Mouse (Mus musculus): ENCODE measurements around the gene Rnf44. TPM values are rescaled to one million over a fixed set of nuclear protein-coding genes. Genes with fewer than 3 reads are reported as not detected.

The Rnf44 gene
- polyA plus RNA-seq, 1 experiment, result 262 TPM

GRCm38 (mm10) chr13:54661358-54661757 is 32.3 kb downstream of the Rnf44 start:
- 95% methylated on average over 12 of the region's 12 CpGs for WGBS
- DNase-seq (ENCODE audit: low read depth in 1 of 2, low spot score in 2 of 2), result no peak
- H3K4me3 ChIP-seq (ENCODE audit: extremely low read depth, insufficient read depth, insufficient read length), result no peak overlapping the region

GRCm38 (mm10) chr13:54660877-54661276 is 32.8 kb downstream of the Rnf44 start:
- Histone ChIP-seq H3K27ac (ENCODE audit: insufficient read depth, low read length) (no peak overlapping the region), H3K4me3 (ENCODE audit: extremely low read depth, insufficient read depth, insufficient read length) (no peak overlapping the region), H3K36me3 (ENCODE audit: control insufficient read depth, insufficient read depth, low read length) (peaks cover 33% of the 10 kb centered on the region), H3K27me3 (ENCODE audit: control insufficient read depth, insufficient read depth, low read length) (no peaks in the 10 kb centered on the region), H3K4me1 (ENCODE audit: control insufficient read depth, insufficient read depth, insufficient read length) (no peaks in the 10 kb centered on the region)
- TF ChIP-seq POLR2A (IDR thresholded peaks at IDR 0.05; ENCODE audit: low read depth, low read length) (no peak), CTCF (IDR thresholded peaks at IDR 0.05; ENCODE audit: extremely low read depth, insufficient read depth, insufficient read length, insufficient replicate concordance) (no peak)
- 88% methylated on average over 5 of the region's 5 CpGs for WGBS
- DNase-seq (ENCODE audit: low read depth in 1 of 2, low spot score in 2 of 2), result no peak

More at GRCm38 (mm10) chr13:54661358-54661757, 32.3 kb downstream of the Rnf44 start:
- no peaks in the 10 kb centered on the region for H3K27me3 ChIP-seq (ENCODE audit: control insufficient read depth, insufficient read depth, low read length)
- TF ChIP-seq POLR2A (IDR thresholded peaks at IDR 0.05; ENCODE audit: low read depth, low read length) (no peak), CTCF (IDR thresholded peaks at IDR 0.05; ENCODE audit: extremely low read depth, insufficient read depth, insufficient read length, insufficient replicate concordance) (no peak)
- peaks cover 29% of the 10 kb centered on the region for H3K36me3 ChIP-seq (ENCODE audit: control insufficient read depth, insufficient read depth, low read length)
- H3K4me1 ChIP-seq (ENCODE audit: control insufficient read depth, insufficient read depth, insufficient read length), result no peaks in the 10 kb centered on the region
- H3K27ac ChIP-seq (ENCODE audit: insufficient read depth, low read length), result no peak overlapping the region

- no peaks in the 10 kb centered on the region for H3K27me3 ChIP-seq (ENCODE audit: control insufficient read depth, insufficient read depth, low read length)
- no peaks in the 10 kb centered on the region for H3K4me1 ChIP-seq (ENCODE audit: control insufficient read depth, insufficient read depth, insufficient read length)
- H3K27ac ChIP-seq (ENCODE audit: insufficient read depth, low read length), result no peak overlapping the region
- no peak overlapping the region for H3K4me3 ChIP-seq (ENCODE audit: extremely low read depth, insufficient read depth, insufficient read length)
- WGBS, result 98% methylated on average over 3 of the region's 3 CpGs
- H3K36me3 ChIP-seq (ENCODE audit: control insufficient read depth, insufficient read depth, low read length), result peaks cover 56% of the 10 kb centered on the region
- TF ChIP-seq CTCF (IDR thresholded peaks at IDR 0.05; ENCODE audit: extremely low read depth, insufficient read depth, insufficient read length, insufficient replicate concordance) (no peak), POLR2A (IDR thresholded peaks at IDR 0.05; ENCODE audit: low read depth, low read length) (no peak)
- DNase-seq (ENCODE audit: low read depth in 1 of 2, low spot score in 2 of 2), result no peak
Observed at GRCm38 (mm10) chr13:54650461-54650860, 43.2 kb downstream of the Rnf44 start.

GRCm38 (mm10) chr13:54635011-54635410 is 58.7 kb downstream of the Rnf44 start:
- TF ChIP-seq POLR2A (IDR thresholded peaks at IDR 0.05; ENCODE audit: low read depth, low read length) (no peak), CTCF (IDR thresholded peaks at IDR 0.05; ENCODE audit: extremely low read depth, insufficient read depth, insufficient read length, insufficient replicate concordance) (no peak)
- Histone ChIP-seq H3K4me1 (ENCODE audit: control insufficient read depth, insufficient read depth, insufficient read length) (no peaks in the 10 kb centered on the region), H3K36me3 (ENCODE audit: control insufficient read depth, insufficient read depth, low read length) (peaks cover 13% of the 10 kb centered on the region; the same call in 1 of the 2 replicates), H3K27me3 (ENCODE audit: control insufficient read depth, insufficient read depth, low read length) (no peaks in the 10 kb centered on the region), H3K27ac (ENCODE audit: insufficient read depth, low read length) (no peak overlapping the region), H3K4me3 (ENCODE audit: extremely low read depth, insufficient read depth, insufficient read length) (no peak overlapping the region)
- WGBS, result 99% methylated on average over 3 of the region's 3 CpGs
- DNase-seq (ENCODE audit: low read depth in 1 of 2, low spot score in 2 of 2), result no peak

- H3K4me3 ChIP-seq (ENCODE audit: extremely low read depth, insufficient read depth, insufficient read length), result no peak overlapping the region
- no peaks in the 10 kb centered on the region for H3K27me3 ChIP-seq (ENCODE audit: control insufficient read depth, insufficient read depth, low read length)
- H3K36me3 ChIP-seq (ENCODE audit: control insufficient read depth, insufficient read depth, low read length), result peaks cover 1% of the 10 kb centered on the region; the same call in 1 of the 2 replicates
- TF ChIP-seq CTCF (IDR thresholded peaks at IDR 0.05; ENCODE audit: extremely low read depth, insufficient read depth, insufficient read length, insufficient replicate concordance), result no peak
- no peak for TF ChIP-seq POLR2A (IDR thresholded peaks at IDR 0.05; ENCODE audit: low read depth, low read length)
- DNase-seq (ENCODE audit: low read depth in 1 of 2, low spot score in 2 of 2), result no peak
- WGBS, result 91% methylated on average over 3 of the region's 3 CpGs
- H3K27ac ChIP-seq (ENCODE audit: insufficient read depth, low read length), result no peak overlapping the region
- no peaks in the 10 kb centered on the region for H3K4me1 ChIP-seq (ENCODE audit: control insufficient read depth, insufficient read depth, insufficient read length)
Observed at GRCm38 (mm10) chr13:54632731-54633277, 60.9 kb downstream of the Rnf44 start.

Other genes starting within 250 kb of the Rnf44 start
- gene Thoc3, start 225.1 kb downstream of the Rnf44 start, polyA plus RNA-seq (2012; rRNA removed), result 21.0 and 38.9 TPM in 2 replicates
- 6.7 and 7.3 TPM in 2 replicates for gene Simc1, start 190.1 kb downstream of the Rnf44 start, polyA plus RNA-seq (2012; rRNA removed)
- gene 4833439L19Rik, start 128.5 kb downstream of the Rnf44 start, polyA plus RNA-seq (2012; rRNA removed), result 39.8 and 42.9 TPM in 2 replicates
- gene Arl10, start 118.9 kb downstream of the Rnf44 start, polyA plus RNA-seq (2012; rRNA removed), result 16.4 and 25.5 TPM in 2 replicates
- gene Nop16, start 103.8 kb downstream of the Rnf44 start, polyA plus RNA-seq (2012; rRNA removed), result 6.7 and 7.0 TPM in 2 replicates
- 68.3 and 86.0 TPM in 2 replicates for gene Higd2a, start 103.7 kb downstream of the Rnf44 start, polyA plus RNA-seq (2012; rRNA removed)
- gene Cltb, start 82.6 kb downstream of the Rnf44 start, polyA plus RNA-seq (2012; rRNA removed), result 16.9 and 19.8 TPM in 2 replicates
- gene Faf2, start 72.1 kb downstream of the Rnf44 start, polyA plus RNA-seq (2012; rRNA removed), result 13.3 and 14.4 TPM in 2 replicates
- gene Cdhr2, start 7.6 kb upstream of the Rnf44 start, polyA plus RNA-seq (2012; rRNA removed), result 0.04 and 0.11 TPM in 2 replicates
- 0.05 and 0.06 TPM in 2 replicates for gene Gprin1, start 56.0 kb upstream of the Rnf44 start, polyA plus RNA-seq (2012; rRNA removed)
- 0.16 and 0.22 TPM in 2 replicates for gene Sncb, start 72.7 kb upstream of the Rnf44 start, polyA plus RNA-seq (2012; rRNA removed)
- gene Eif4e1b, start 90.1 kb upstream of the Rnf44 start, polyA plus RNA-seq (2012; rRNA removed), result not detected in 2 replicates
- gene Tspan17, start 95.5 kb upstream of the Rnf44 start, polyA plus RNA-seq (2012; rRNA removed), result 5.2 and 6.2 TPM in 2 replicates

All from spleen, adult 2 months (tissue).